Mouse (Mus musculus) liver, embryonic 14.5 days (tissue): ENCODE results near the gene Iqcn.

Experiments used
- CTCF ChIP-seq: IDR thresholded peaks from 2 replicates; pipeline ENCODE4 v1.5.1; 2016; ENCODE audit warnings: antibody characterized with exemption, low read depth, control low read depth
- EP300 ChIP-seq: IDR thresholded peaks from 2 replicates; pipeline ENCODE4 v1.6.1; 2016; ENCODE audit warnings: antibody characterized with exemption, low read depth

DNA sequence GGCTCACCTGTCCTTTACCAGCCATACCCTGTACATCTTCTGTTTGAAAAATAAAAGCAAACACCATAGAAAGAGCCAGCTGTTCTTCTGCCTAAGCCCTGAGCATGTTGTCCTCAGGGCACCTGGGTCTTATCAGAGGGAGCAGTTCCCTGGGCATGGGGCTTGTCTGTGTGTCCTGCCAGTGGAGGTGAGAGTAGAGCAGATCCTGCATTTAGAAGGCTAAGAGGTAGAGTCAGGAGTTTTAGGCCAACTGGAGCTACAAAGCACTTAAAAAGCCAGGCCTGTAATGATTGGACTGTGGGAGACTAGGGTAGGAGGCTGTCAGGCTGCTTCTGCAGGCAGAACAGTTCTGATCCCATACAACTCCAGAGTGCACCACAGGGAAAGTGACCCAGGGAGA, 24.6 kb upstream of the Iqcn start:
- TF ChIP-seq CTCF (no peak), EP300 (no peak)
